Mouse (Mus musculus) heart, postnatal 0 days (tissue): Measurements from ENCODE around the gene Lrig1. TPM values are rescaled to one million over a fixed set of nuclear protein-coding genes. Genes with fewer than 3 reads are reported as not detected.

ENCODE experiments used
- ATAC-seq: fragments of 200-750 bp; cut with Nextera tagmentation; 2 replicates; pipeline ENCODE4 v1.8.0; 2017; ENCODE audit warnings: low read depth, moderate number of reproducible peaks, moderate library complexity; ENCODE audit not compliant: insufficient read depth
- DNase-seq: peaks from one replicate; pipeline ENCODE4 v3.0.0-alpha.2; 2016; ENCODE audit warnings: low spot score
- H3K27ac ChIP-seq: fragments of 300-500 bp; sonication (generic); 2 replicates; pipeline ENCODE4 v1.5.1; 2014; ENCODE audit warnings: low read depth, mild to moderate bottlenecking
- H3K27me3 ChIP-seq: fragments of 300-500 bp; sonication (generic); 2 replicates; pipeline ENCODE4 v1.6.1; 2014; ENCODE audit warnings: low read length, mixed read lengths; ENCODE audit not compliant: control insufficient read depth, insufficient read depth
- H3K36me3 ChIP-seq: fragments of 300-500 bp; sonication (generic); replicated peaks from 2 replicates; pipeline ENCODE4 v1.6.1; 2014; ENCODE audit warnings: low read length, mixed read lengths; ENCODE audit not compliant: control insufficient read depth, insufficient read depth
- H3K4me1 ChIP-seq: fragments of 300-500 bp; sonication (generic); 2 replicates; pipeline ENCODE4 v1.6.1; 2014; ENCODE audit warnings: antibody characterized with exemption; ENCODE audit not compliant: control insufficient read depth, insufficient read depth
- H3K4me2 ChIP-seq: fragments of 300-500 bp; sonication (generic); 2 replicates; pipeline ENCODE4 v1.6.1; 2014; ENCODE audit warnings: low read depth, mild to moderate bottlenecking, low read length, moderate library complexity
- H3K4me3 ChIP-seq: fragments of 300-500 bp; sonication (generic); 2 replicates; pipeline ENCODE4 v1.5.1; 2014; ENCODE audit warnings: low read depth, low read length
- H3K9ac ChIP-seq: fragments of 300-500 bp; sonication (generic); replicated peaks from 2 replicates; pipeline ENCODE4 v1.6.1; 2014; ENCODE audit warnings: low read depth, low read length, mixed read lengths
- H3K9me3 ChIP-seq: fragments of 300-500 bp; sonication (generic); replicated peaks from 2 replicates; pipeline ENCODE4 v1.6.1; 2016; ENCODE audit warnings: low read length; ENCODE audit not compliant: control insufficient read depth
- CTCF ChIP-seq: IDR thresholded peaks from 2 replicates; pipeline ENCODE4 v1.5.1; 2016; ENCODE audit warnings: antibody characterized with exemption, control low read depth, low read depth
- EP300 ChIP-seq: IDR thresholded peaks from 2 replicates; pipeline ENCODE4 v1.6.1; 2016; ENCODE audit warnings: antibody characterized with exemption, low read depth
- WGBS: fragments of 180-500 bp; shearing (Covaris S2); extraction: QIAGEN DNeasy Blood & Tissue Kit; methylation state at CpG from one replicate; pipeline ENCODE4 v1.1.7; 2014; 5-methylcytosine and 5-hydroxymethylcytosine counted together
- polyA plus RNA-seq: library from polyadenylated mRNA; unstranded; fragments of >200 nt; fragmentation: Nextera tagmentation; extraction: Ambion mirVana; gene quantifications from 2 replicates; pipeline ENCODE4 v1.2.1, GENCODE M21; 2015
- total RNA-seq: library from RNA; depleted of rRNA; stranded (reverse); fragments of >200 nt; gene quantifications from 2 replicates; pipeline ENCODE4 v1.2.3, GENCODE M21; 2014; ENCODE audit warnings: low replicate concordance

The Lrig1 gene
- total and polyA plus RNA-seq, 2 experiments from 2014 or later = 7.1 to 54.3 TPM

DNA sequence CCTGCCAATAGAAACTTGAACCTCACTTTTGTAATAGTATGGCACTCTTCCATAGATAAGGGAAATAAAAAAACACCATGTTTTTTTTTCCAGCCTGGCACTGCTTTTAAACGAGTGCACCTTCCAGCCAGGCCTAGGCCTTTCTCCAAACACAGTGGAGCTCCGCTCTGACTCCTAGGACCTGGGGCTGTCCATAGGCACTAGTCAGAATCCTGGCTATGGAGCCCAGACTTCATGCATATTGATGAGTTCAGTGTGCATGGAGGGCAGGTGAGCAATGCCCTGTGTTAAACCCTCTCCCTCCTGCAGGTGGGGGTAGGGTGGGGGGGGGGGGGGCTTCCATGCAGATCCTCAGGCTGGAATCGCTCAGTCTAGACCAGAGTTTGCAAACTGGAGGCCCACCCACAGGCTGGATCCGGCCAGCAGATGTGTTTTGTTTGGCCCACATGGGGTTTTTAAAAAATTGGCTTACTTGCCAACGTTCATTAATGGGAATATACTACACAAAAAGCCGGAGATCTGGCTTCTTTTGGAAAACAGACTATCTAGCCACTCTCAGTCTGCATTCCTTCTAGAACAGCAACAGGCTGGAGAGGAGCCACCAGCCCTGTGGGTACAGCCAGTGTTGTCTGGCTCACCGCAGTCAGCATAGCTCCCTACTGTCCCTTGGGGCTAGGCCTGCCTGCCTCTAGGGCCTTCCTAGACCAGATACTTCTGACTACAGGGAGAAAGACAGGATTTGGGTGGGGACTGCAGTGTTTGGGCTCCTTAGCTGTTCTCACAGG is 17.9 kb upstream of the Lrig1 start:
- no peaks in the 10 kb centered on the region for H3K9me3 ChIP-seq
- H3K4me2 ChIP-seq = no peak overlapping the region
- H3K4me3 ChIP-seq = no peak overlapping the region
- no peaks in the 10 kb centered on the region for H3K4me1 ChIP-seq
- 58% methylated on average over 7 of the region's 7 CpGs for WGBS
- ATAC-seq = peak; percentile 41
- TF ChIP-seq CTCF = no peak
- TF ChIP-seq EP300 = no peak
- no peaks in the 10 kb centered on the region for H3K36me3 ChIP-seq
- no peaks in the 10 kb centered on the region for H3K27me3 ChIP-seq
- DNase-seq = no peak
- H3K9ac ChIP-seq = no peak overlapping the region
- 0 out of 2 replicates have a peak overlapping the region, but pooled peaks have one; percentile 9 for H3K27ac ChIP-seq

DNA sequence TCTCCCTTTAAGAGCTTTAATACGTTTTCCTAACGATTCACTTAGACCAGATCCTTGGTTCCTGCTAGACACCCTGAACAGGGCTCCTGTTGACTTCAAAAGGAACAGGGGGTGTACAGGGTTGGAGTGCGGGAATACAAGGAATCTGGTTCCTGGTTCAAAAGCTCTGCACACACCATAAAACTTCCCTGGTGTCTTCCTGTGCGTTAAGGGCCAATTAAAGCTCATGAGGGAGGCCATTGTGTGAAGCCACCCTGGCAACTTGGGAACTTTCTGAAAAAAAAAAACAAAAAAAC is 15.6 kb upstream of the Lrig1 start:
- Histone ChIP-seq H3K4me1 (no peaks in the 10 kb centered on the region), H3K9me3 (no peaks in the 10 kb centered on the region), H3K4me3 (no peak overlapping the region), H3K9ac (no peak overlapping the region), H3K4me2 (no peak overlapping the region), H3K27me3 (no peaks in the 10 kb centered on the region), H3K27ac (no peak overlapping the region), H3K36me3 (no peaks in the 10 kb centered on the region)
- TF ChIP-seq CTCF (no peak), EP300 (no peak)
- WGBS = 69% methylated on average over 4 of the region's 4 CpGs
- DNase-seq = no peak
- ATAC-seq = no peak

GRCm38 (mm10) chr6:94714815-94715644 is 15.1 kb upstream of the Lrig1 start:
- no peaks in the 10 kb centered on the region for H3K4me1 ChIP-seq
- no peak overlapping the region for H3K4me3 ChIP-seq
- 83% methylated on average over 13 of the region's 13 CpGs for WGBS
- DNase-seq (no peak), ATAC-seq (no peak)
- no peak overlapping the region for H3K27ac ChIP-seq
- H3K9me3 ChIP-seq = no peaks in the 10 kb centered on the region
- no peak overlapping the region for H3K4me2 ChIP-seq
- no peaks in the 10 kb centered on the region for H3K27me3 ChIP-seq
- H3K36me3 ChIP-seq = no peaks in the 10 kb centered on the region
- no peak for TF ChIP-seq EP300
- TF ChIP-seq CTCF = no peak
- no peak overlapping the region for H3K9ac ChIP-seq

- no peak overlapping the region for H3K4me2 ChIP-seq
- no peaks in the 10 kb centered on the region for H3K36me3 ChIP-seq
- no peaks in the 10 kb centered on the region for H3K27me3 ChIP-seq
- H3K27ac ChIP-seq = no peak overlapping the region
- no peak overlapping the region for H3K9ac ChIP-seq
- no peak for ATAC-seq
- no peak for TF ChIP-seq CTCF
- no peak for TF ChIP-seq EP300
- H3K4me3 ChIP-seq = no peak overlapping the region
- WGBS = 44% methylated on average over 3 of the region's 3 CpGs
- DNase-seq = no peak
- H3K4me1 ChIP-seq = no peaks in the 10 kb centered on the region
- no peaks in the 10 kb centered on the region for H3K9me3 ChIP-seq
Observed at GRCm38 (mm10) chr6:94709832-94710231, 9.9 kb upstream of the Lrig1 start.

- no peak for DNase-seq
- Histone ChIP-seq H3K27me3 (no peaks in the 10 kb centered on the region), H3K9me3 (no peaks in the 10 kb centered on the region), H3K27ac (no peak overlapping the region), H3K4me3 (no peak overlapping the region), H3K4me2 (no peak overlapping the region), H3K4me1 (no peaks in the 10 kb centered on the region), H3K9ac (no peak overlapping the region), H3K36me3 (no peaks in the 10 kb centered on the region)
- no peak for ATAC-seq
- WGBS = 85% methylated on average over 1 of the region's 1 CpGs
- no peak for TF ChIP-seq EP300
- no peak for TF ChIP-seq CTCF
Observed at GRCm38 (mm10) chr6:94709150-94709549, 9.2 kb upstream of the Lrig1 start.
